Mouse (Mus musculus) brown adipose tissue, adult 24 weeks (tissue): Measurements from ENCODE around the gene Inppl1. TPM values are rescaled to one million over a fixed set of nuclear protein-coding genes. Genes with fewer than 3 reads are reported as not detected.
A peak's percentile ranks its signal among the peaks of the same experiment; 100 is the strongest.

Experiments used
- H3K27ac ChIP-seq: fragments of 200-500 bp; replicated peaks from 2 replicates; pipeline ENCODE4 v1.5.1; 2012; ENCODE audit warnings: low read depth, mild to moderate bottlenecking, low read length
- H3K4me1 ChIP-seq: fragments of 200-500 bp; 2 replicates; pipeline ENCODE4 v1.6.1; 2012; ENCODE audit warnings: low read length, mixed read lengths; ENCODE audit not compliant: control insufficient read depth, insufficient read depth, insufficient read length
- H3K4me3 ChIP-seq: fragments of 200-500 bp; 2 replicates; pipeline ENCODE4 v1.5.1; 2012; ENCODE audit warnings: low read depth, mild to moderate bottlenecking, low read length, moderate library complexity; ENCODE audit not compliant: insufficient read depth
- polyA plus RNA-seq: library from polyadenylated mRNA; stranded (reverse); fragments of >200 nt; gene quantifications from 2 replicates; pipeline ENCODE4 v1.2.4, GENCODE M21; 2012; ENCODE audit not compliant: missing spikeins, insufficient read depth, insufficient read length

Gene Inppl1
- polyA plus RNA-seq, 1 experiment: 34.7 TPM

GRCm38 (mm10) chr7:101860978-101861377, 22.9 kb upstream of the Inppl1 start:
- Histone ChIP-seq H3K27ac (no peak overlapping the region), H3K4me3 (no peak overlapping the region), H3K4me1 (no peaks in the 10 kb centered on the region)

- H3K27ac ChIP-seq: no peak overlapping the region
- no peak overlapping the region for H3K4me3 ChIP-seq
Observed at GRCm38 (mm10) chr7:101858362-101858761, 20.3 kb upstream of the Inppl1 start.

DNA sequence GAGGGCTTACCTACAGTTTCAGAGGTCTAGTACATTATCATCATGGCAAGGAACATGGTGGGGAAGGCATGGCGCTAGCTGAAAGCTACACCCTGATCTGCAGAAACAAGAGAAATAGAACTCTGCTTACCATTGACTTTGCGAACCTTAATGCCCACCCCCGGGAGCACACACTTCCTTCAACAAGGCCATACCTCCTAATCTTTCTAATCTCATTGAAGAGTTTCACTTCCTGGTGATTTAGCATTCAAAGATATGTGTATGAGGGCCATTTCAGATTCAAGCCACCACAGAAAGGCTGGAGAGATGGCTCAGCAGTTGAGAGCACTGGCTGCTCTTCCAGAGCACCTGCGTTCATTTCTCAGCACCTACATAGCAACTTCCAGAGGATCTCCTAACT, 19.1 kb upstream of the Inppl1 start, which contains the start of gene Folr2:
TSS of gene Folr2 (minus strand) at position 101 of the 400 bp plus-strand sequence.
- no peak within 1 kb of the TSS for H3K27ac ChIP-seq
- no peak within 1 kb of the TSS for H3K4me3 ChIP-seq
- no peaks in the 10 kb centered on the region for H3K4me1 ChIP-seq

More at GRCm38 (mm10) chr7:101858362-101858761, 20.3 kb upstream of the Inppl1 start:
- no peaks in the 10 kb centered on the region for H3K4me1 ChIP-seq

GRCm38 (mm10) chr7:101853816-101854215, 15.8 kb upstream of the Inppl1 start:
- Histone ChIP-seq H3K4me3 (no peak overlapping the region), H3K4me1 (no peaks in the 10 kb centered on the region; the same call in 1 of the 2 replicates), H3K27ac (no peak overlapping the region)

DNA sequence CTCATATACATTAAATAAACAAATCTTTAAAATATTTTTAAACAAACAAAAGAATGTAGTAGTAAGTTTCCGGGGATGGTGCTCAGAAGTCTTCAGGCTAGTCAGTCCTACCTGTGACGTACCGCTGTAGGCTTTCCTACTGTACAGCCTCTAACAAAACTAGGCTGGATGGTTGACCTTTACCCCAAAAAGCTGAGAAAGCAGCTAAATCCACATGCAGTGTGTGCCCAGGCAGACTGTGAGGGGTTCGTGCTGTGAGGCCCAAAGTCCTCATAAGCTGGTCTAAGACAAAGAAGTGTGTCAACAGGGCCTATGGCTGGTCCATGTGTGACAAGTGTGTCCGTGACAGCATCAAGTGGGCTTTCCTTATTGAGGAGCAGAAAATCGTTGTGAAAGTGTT, 14.8 kb upstream of the Inppl1 start:
- Histone ChIP-seq H3K4me3 (no peak overlapping the region), H3K4me1 (no peaks in the 10 kb centered on the region; the same call in 1 of the 2 replicates), H3K27ac (no peak overlapping the region; the same call in 1 of the 2 replicates)

DNA sequence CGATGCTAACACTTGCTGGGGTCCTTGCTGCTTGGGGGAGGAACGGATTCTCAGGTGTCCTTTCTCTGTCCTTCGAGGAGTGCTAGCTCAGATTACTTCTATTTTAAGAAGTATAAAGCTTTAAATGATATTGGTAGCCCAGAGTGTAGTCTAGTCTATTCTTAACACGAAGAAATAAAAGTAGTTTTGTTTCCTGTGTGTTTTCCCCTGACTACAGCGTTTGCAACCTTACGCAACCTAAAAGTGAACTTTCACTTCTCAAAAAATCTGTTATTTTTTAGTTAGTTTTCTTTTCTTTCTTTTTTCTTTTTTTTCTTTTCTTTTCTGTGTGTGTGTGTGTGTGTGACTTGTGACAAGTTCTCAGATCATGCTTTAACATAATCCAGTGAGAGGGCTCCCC, 13.7 kb upstream of the Inppl1 start:
- Histone ChIP-seq H3K27ac (no peak overlapping the region; the same call in 1 of the 2 replicates), H3K4me1 (no peaks in the 10 kb centered on the region; the same call in 1 of the 2 replicates), H3K4me3 (no peak overlapping the region)

DNA sequence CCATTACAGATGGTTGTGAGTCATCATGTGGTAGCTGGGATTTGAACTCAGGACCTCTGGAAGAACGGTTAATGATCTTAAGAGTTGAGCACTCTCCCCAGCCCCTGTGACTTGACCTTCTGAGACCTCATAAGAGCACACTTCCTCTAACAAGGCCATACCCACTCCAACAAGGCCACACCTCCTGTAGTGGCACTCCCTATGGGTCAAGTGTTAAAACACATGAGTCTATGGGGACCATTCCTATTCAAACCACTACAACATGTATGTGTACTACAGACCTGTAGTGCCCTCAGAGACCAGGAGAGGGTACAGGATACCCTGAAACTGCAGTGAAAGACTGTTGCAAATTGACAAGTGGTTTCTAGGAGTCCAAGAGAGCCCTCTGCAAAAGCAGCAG, 9.9 kb upstream of the Inppl1 start:
- no peak overlapping the region for H3K27ac ChIP-seq
- no peak overlapping the region for H3K4me3 ChIP-seq
- no peaks in the 10 kb centered on the region; the same call in 1 of the 2 replicates for H3K4me1 ChIP-seq

- H3K4me1 ChIP-seq: no peaks in the 10 kb centered on the region
- no peak overlapping the region for H3K4me3 ChIP-seq
- no peak overlapping the region for H3K27ac ChIP-seq
Observed at GRCm38 (mm10) chr7:101844186-101844585, 6.2 kb upstream of the Inppl1 start.

- Histone ChIP-seq H3K27ac (peak overlapping the region; percentile 86), H3K4me3 (peak overlapping the region; percentile 95), H3K4me1 (peaks cover 3% of the 10 kb centered on the region; the same call in 1 of the 2 replicates)
Observed at GRCm38 (mm10) chr7:101837154-101837605, 849 bp downstream of the Inppl1 start.

DNA sequence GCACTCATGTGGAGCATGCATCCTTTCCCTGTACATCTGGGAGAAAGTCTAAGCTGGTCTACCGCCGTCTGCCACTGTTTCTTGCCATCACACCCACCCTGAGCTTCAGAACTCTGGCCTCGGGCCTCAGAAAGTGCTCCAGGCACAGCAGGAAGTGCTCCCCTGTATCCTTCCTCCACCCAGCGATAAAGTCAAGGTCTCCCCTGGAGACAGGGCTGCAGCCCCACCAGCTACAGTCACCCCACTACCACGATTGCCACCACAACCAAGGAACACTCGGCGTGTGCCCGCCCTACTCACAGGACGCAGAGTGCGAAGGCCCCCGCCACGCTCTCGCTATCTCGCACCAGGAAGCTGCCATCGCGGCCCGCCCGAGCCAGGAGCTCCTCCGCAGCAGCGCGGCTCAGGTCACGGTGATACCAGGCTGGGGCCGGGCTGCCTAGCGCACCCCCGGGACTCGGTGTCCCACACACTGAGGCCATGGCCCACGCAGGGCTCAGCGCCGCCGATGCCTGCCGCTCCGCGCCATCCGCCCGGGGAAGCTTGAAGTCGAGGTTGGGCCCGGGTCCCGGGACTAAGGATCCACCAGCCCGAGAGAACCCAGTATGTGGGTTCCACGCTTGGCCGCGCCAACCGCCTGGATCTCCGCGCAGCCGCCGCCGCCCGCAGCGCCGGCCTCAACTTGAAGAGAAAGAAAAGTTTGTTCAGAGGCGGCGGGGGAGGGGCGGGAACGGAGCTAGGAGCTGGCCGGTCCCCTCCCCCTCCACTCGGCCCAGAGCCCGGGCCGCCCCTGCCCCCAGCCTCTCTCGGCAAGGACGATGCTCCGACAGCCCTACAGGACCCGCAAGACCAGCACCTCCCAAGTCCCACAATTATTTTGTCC, 1.5 kb downstream of the Inppl1 start:
- Histone ChIP-seq H3K27ac (peak overlapping the region; percentile 86), H3K4me1 (peaks cover 3% of the 10 kb centered on the region; the same call in 1 of the 2 replicates), H3K4me3 (peak overlapping the region; percentile 95)

DNA sequence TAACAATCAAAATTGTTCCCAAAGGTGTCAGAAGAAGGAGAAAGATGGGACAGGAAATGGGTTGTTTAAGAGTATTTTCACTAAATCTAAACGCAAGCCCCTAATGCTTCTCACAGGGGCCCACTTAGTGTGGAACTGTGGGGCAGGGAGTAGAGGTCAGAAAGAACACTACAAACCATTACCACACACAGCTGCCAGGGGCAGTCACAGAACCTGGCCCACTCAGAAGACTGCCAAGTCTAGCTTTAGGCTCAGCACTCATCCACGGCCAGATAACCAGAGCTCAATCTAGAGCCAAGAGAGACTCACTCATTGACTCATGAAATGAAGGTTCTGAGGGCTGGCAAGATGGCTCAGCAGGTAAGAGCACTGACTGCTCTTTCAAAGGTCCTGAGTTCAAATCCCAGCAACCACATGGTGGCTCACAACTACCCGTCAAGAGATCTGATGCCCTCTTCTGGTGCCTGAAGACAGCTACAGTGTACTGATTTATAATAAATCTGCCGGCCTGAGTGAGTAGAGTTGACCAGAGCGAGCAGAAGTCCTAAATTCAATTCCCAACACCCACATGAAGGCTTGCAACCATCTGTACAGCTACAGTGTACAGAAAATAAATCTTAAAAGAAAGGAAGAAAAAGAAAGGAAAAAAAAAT, 2.4 kb downstream of the Inppl1 start:
- H3K27ac ChIP-seq: no peak overlapping the region
- H3K4me3 ChIP-seq: peak overlapping the region; percentile 95
- H3K4me1 ChIP-seq: peaks cover 3% of the 10 kb centered on the region; the same call in 1 of the 2 replicates

DNA sequence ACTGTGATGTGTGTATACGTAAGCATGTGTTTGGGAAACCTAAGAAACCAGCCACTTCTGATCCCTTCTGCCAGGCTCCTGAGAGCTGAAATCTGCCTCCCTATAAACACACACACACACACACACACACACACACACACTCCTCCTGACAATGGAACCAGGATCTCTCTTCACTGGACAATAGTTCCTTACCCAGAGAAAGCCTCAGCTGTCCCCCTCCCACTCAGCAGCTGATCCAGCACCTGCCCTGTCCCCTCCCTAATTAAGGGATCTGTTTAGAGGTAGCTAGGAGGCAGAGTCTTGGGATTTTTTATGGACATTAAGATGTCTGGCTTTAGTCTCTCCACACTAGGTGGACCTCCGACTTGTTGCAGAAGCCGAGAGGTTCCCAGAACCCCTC, 3.1 kb downstream of the Inppl1 start:
- H3K4me3 ChIP-seq: no peak overlapping the region
- H3K4me1 ChIP-seq: peaks cover 3% of the 10 kb centered on the region; the same call in 1 of the 2 replicates
- H3K27ac ChIP-seq: no peak overlapping the region

GRCm38 (mm10) chr7:101833916-101834584, 4.0 kb downstream of the Inppl1 start:
- H3K27ac ChIP-seq: no peak overlapping the region
- H3K4me1 ChIP-seq: peaks cover 3% of the 10 kb centered on the region; the same call in 1 of the 2 replicates
- H3K4me3 ChIP-seq: no peak overlapping the region

DNA sequence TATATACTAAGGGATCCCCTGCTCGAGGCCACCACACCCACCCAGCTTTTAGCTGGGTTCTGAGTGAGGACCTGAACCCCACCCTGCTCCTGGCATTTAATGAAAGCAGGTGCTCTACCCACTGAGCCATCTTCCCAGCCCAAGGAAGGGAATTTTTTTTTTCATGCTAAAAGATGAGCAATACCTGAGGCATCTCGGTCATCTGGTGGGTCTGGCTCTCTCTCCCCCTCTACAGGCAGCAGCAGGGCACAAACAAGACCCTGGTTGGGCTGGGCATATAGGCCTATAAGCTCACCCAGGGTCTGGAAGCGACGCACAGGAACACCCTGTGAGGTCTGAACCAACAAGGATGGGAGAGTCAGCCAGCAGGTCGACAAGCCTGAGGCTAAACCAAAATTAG, 4.7 kb downstream of the Inppl1 start:
- H3K27ac ChIP-seq: no peak overlapping the region
- H3K4me3 ChIP-seq: no peak overlapping the region
- H3K4me1 ChIP-seq: no peaks in the 10 kb centered on the region

- H3K4me3 ChIP-seq: no peak overlapping the region
- no peaks in the 10 kb centered on the region for H3K4me1 ChIP-seq
- no peak overlapping the region for H3K27ac ChIP-seq
Observed at GRCm38 (mm10) chr7:101832372-101832771, 5.7 kb downstream of the Inppl1 start.
